Mouse (Mus musculus) ovary, adult 10 weeks (tissue): ENCODE data around the gene Olfr459. TPM values are rescaled to one million over a fixed set of nuclear protein-coding genes. Genes with fewer than 3 reads are reported as not detected.

Source experiments
- polyA plus RNA-seq: library from polyadenylated mRNA; stranded (reverse); fragments of 350-450 nt; fragmentation: Illumina TruSeq; extraction: RNeasy Lipid Tissue Mini Kit (QIAGEN cat#74804); gene quantifications from one replicate; pipeline ENCODE4 v1.2.3, GENCODE M21; 2014

The Olfr459 gene
- not detected for polyA plus RNA-seq

GRCm38 (mm10) chr6:41775077-41775476 is at the start of gene Olfr459:
TSS of gene Olfr459 (minus strand) at chr6:41775177.

Other genes with a start within 250 kb of the Olfr459 start
- 0.31 TPM for gene Ephb6, start 169.7 kb downstream of the Olfr459 start, polyA plus RNA-seq
- gene Trpv6, start 138.8 kb downstream of the Olfr459 start, polyA plus RNA-seq, result 0.14 TPM
- not detected for gene Trpv5, start 94.4 kb downstream of the Olfr459 start, polyA plus RNA-seq
- not detected for gene Llcfc1, start 90.7 kb downstream of the Olfr459 start, polyA plus RNA-seq
- gene Kel, start 70.8 kb downstream of the Olfr459 start, polyA plus RNA-seq, result not detected
- not detected for gene Pip, start 72.4 kb upstream of the Olfr459 start, polyA plus RNA-seq
- not detected for gene Sval2, start 77.8 kb upstream of the Olfr459 start, polyA plus RNA-seq
- gene Sval1, start 176.5 kb upstream of the Olfr459 start, polyA plus RNA-seq, result not detected
- not detected for gene Sval3, start 193.0 kb upstream of the Olfr459 start, polyA plus RNA-seq